Mouse (Mus musculus) CH12.LX (cell line): ENCODE data around the gene Lrrc8c.

Experiments used
- CTCF ChIP-seq, 2 experiments: IDR thresholded peaks in 1 of 2; conservative IDR thresholded peaks in 1 of 2; 2 replicates each; pipeline ENCODE4 v1.5.1; 2011 to 2012; ENCODE audit warnings: low read depth in 2 of 2, low read length in 2 of 2, improper control_type of control experiment in 1 of 2, inconsistent platforms in 1 of 2, mild to moderate bottlenecking in 1 of 2, moderate library complexity in 1 of 2
- E2F4 ChIP-seq: IDR thresholded peaks from 2 replicates; pipeline ENCODE4 v1.6.1; 2011; ENCODE audit warnings: low read depth, low read length, improper control_type of control experiment; ENCODE audit not compliant: insufficient replicate concordance
- EP300 ChIP-seq: IDR thresholded peaks from 2 replicates; pipeline ENCODE4 v1.6.1; 2011; ENCODE audit warnings: low read length, improper control_type of control experiment
- MAFK ChIP-seq: IDR thresholded peaks from 2 replicates; pipeline ENCODE4 v1.6.1; 2011; ENCODE audit warnings: low read length, improper control_type of control experiment; ENCODE audit not compliant: insufficient replicate concordance
- MAZ ChIP-seq: IDR thresholded peaks from 2 replicates; pipeline ENCODE4 v1.6.1; 2012; ENCODE audit warnings: low read depth, mild to moderate bottlenecking, inconsistent platforms, low read length, improper control_type of control experiment, moderate library complexity
- MXI1 ChIP-seq: IDR thresholded peaks from 2 replicates; pipeline ENCODE4 v1.6.1; 2011; ENCODE audit warnings: mild to moderate bottlenecking, low read depth, low read length, improper control_type of control experiment
- PAX5 ChIP-seq: IDR thresholded peaks from 2 replicates; pipeline ENCODE4 v1.6.1; 2012; ENCODE audit warnings: low read length, inconsistent platforms, mixed read lengths
- POLR2A ChIP-seq: IDR thresholded peaks from 2 replicates; pipeline ENCODE4 v1.6.1; 2011; ENCODE audit warnings: low read depth, mild to moderate bottlenecking, improper control_type of control experiment, low read length
- RAD21 ChIP-seq: IDR thresholded peaks from 2 replicates; pipeline ENCODE4 v1.6.1; 2011; ENCODE audit warnings: low read depth, mild to moderate bottlenecking, low read length, improper control_type of control experiment, moderate library complexity
- RCOR1 ChIP-seq: conservative IDR thresholded peaks from 2 replicates; pipeline ENCODE4 v1.6.1; 2012; ENCODE audit warnings: low read depth, mild to moderate bottlenecking, inconsistent platforms, low read length, improper control_type of control experiment
- TCF12 ChIP-seq: IDR thresholded peaks from 2 replicates; pipeline ENCODE4 v1.6.1; 2014; ENCODE audit warnings: low read depth, mild to moderate bottlenecking, inconsistent platforms, low read length, improper control_type of control experiment
- USF2 ChIP-seq: conservative IDR thresholded peaks from 2 replicates; pipeline ENCODE4 v1.6.1; 2011; ENCODE audit warnings: low read depth, low read length, improper control_type of control experiment
- ZMIZ1 ChIP-seq: IDR thresholded peaks from 2 replicates; pipeline ENCODE4 v1.6.1; 2012; ENCODE audit warnings: low read depth, mild to moderate bottlenecking, inconsistent platforms, low read length, improper control_type of control experiment
- ZNF384 ChIP-seq: IDR thresholded peaks from 2 replicates; pipeline ENCODE4 v1.6.1; 2012; ENCODE audit warnings: low read depth, low read length, improper control_type of control experiment, inconsistent platforms

DNA sequence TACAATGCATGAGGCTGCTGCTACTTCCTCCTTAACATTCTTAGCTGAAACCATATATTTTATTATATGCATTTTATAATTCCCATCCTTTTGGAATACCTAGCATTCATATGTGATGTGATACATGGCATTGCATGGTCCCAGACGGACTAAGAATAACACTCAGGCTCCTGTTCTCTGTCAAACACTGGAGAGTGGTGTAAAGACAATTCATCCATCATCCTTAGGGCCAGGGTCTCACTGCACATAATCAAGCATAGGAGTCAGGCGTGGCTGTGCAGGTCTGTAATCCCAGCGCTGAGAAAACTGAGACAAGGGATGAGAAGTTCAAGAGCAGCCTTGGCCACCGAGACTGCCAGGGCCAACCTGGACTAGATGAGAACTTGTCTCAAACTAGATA is 69.5 kb downstream of the Lrrc8c start:
- TF ChIP-seq CTCF (conservative IDR thresholded peaks at IDR 0.05 in 1 of 2, IDR thresholded peaks at IDR 0.05 in 1 of 2; ENCODE audit: low read depth in 2 of 2, low read length in 2 of 2) (no peak), POLR2A (no peak), TCF12 (no peak), PAX5 (no peak), ZMIZ1 (no peak), RCOR1 (no peak), MXI1 (no peak), E2F4 (no peak), USF2 (no peak), EP300 (no peak), RAD21 (no peak), MAFK (no peak), MAZ (no peak), ZNF384 (no peak)
